Mouse (Mus musculus) monocyte, adult 2 months (primary cell): ENCODE results near the gene Bicra.

Experiments used
- DNase-seq, 2 experiments: peaks; one replicate each; pipeline ENCODE4 v3.0.0; 2022; ENCODE audit warnings: low spot score in 2 of 2, low read depth in 1 of 2

Bicra gene

DNA sequence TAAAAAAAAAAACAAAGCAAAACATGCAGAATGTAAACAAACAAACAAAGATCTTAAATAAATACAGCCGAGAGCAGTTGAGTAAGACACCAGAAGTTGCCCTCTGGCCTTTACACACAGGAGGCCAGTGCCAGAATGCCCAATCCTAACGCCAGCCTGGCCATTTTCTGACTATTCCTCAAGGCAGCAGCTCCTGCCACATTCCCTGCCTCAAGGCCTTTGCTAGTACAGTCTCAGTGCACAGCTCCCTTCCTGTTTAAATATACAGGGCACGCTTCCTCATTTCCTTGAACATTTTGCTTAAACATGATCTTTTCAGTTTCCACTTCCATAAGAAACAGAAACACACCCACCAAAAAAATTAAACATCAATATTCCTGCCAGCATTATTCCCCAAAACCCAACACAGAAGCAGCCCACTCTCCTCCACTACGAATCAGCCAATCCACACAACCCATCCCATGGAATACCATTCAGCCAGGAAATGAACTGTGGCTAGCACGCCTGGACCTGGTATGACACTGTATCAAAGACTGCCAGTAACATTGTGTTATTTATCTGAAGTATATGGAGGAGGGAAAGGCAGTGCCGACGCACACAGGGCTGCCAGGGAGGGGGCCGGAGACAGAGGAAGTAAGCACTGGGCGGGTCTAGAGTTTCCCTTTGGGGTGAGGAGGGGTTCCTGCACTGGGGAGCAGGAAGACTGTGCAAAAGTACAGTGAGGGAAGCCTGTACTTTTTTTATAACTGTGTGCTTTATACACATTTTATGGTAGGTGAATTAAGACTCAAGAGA lies 29.5 kb downstream of the Bicra start:
- peak; percentile 24 to 31 for DNase-seq

DNA sequence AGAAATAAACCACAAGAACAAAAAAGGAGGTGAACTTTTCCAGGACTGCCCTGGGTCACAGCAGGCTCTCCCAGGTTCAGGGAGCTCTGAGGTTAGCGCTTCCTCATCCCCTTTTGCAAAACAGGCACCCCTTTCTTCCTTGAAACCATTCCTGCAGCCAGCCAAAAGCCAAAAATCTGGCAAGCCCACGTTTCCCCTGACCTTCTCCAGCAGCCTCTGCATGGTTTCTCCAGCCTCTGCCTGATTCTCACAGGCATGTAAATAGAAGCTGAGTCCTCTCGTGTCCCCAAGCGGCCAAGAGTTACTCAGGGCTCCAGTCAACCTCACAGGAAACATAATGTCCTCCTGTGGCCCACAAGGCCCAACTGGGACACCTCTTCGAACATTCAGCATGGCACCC lies 32.3 kb downstream of the Bicra start:
- DNase-seq = no peak

DNA sequence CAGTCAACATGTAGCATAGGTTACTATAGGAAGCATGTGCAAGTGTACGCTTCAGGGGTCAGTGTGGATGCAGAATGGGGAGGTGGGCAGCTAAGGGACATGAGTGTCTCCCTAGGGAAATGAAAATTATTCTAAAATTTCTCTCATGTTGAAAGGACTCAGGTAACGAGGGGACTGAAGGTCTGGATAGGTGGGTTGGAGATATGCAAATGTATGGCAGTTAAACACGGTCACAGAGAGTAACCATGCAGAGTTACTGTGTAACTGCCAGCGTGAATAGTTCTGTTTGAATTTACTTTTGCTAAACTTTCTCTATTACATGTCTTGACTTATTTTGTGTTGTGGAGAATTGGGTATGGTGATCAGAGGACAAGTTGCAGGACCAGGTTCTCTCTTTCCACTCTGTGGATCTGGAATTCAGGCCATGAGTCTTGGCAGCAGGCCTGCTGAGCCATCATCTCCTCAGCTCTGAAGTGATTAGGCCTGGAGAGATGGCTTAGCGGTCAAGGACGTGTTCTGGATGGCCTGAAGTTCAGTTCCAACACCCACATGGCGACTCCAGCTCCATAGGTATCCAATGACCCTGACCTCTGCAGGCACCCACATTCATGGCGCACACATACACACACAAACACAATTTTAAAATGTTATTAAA lies 33.1 kb downstream of the Bicra start:
- DNase-seq = no peak

DNA sequence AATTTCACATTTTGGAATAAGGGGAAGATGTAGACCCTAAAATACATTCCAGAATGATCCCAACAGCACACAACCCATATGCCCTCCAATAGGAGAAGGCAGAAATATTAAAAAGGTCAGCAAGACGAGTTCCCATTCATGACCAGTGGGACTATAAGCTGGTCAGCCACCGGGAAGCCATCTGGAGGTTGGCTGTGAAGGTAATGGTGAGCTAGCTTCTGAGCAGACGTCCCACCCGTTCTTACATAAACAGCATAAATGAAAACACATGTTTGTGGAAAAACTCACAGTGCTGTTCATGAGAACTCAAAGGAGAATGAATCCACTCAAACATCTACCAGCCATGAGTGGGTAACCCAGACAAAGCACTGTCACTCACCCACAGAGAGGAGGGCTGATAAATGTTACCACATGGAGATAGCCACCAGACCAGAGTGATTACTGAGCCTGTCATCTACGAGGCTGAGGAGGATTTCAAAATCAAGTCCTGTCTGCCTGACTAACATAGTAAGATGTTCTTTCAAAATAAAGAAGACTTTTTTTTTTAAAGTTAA lies 33.9 kb downstream of the Bicra start:
- DNase-seq = no peak

DNA sequence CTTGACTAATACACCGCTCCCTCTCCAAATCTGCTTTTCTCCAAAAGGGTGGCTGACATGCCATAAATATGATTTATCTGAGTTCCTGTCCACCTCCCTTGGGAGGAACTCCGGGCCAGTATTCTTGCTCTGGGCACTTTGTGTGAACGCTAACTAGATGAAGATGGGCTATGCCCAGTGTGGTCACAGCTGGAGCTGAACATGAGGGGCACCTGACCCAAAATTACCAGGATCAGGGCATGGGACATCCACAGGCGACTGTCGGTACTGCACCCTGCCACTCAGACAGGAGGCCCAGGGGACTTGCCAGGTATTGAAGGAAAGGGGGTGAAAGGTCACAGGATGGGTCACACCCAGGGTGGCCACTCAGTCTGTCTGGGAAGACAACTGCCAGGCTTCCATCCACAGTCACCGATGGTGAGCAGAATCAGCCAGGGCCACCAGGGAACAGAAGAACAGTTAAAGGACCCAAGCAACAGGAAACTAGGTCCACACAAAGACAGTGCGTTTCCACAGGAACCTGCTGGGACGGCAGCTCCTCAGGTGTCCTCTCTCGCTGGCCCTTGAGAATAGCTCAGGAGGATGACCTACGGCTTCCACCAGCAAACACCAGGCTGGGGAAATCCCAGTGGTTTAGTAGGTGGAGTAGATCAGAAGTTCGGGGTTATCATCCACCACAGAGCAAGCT lies 35.0 kb downstream of the Bicra start:
- no peak for DNase-seq

DNA sequence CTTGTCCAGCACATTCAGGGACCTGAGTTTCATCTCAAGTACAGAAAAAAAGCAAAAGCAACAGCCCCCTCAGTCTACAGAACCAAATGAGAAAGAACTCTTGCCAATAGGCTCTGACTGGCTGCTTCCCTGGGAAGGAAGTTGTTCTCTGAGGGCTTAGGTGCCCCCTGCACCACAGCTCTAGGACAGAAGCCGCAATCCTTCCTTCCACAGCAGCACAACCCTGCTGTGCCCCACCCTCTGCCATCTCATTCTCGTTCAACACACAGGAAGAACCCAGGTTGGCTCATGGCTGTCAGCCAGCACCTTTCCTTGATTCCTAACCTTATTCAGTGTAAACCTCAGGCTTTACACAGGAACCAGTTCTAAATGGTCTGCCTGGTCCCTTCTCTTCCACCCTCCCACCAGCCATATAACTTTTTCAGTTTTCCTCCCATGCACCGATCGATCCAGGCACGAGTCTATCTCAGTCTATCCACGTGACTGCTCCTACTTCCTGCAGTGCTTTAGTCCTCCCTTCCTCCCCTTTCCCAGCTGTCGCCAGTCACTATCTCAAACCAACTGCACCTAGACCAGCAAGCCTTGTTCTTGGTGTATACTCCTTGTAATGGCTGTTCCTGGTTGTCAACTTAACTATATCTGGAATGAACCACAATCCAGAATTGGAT lies 36.2 kb downstream of the Bicra start:
- DNase-seq = no peak

DNA sequence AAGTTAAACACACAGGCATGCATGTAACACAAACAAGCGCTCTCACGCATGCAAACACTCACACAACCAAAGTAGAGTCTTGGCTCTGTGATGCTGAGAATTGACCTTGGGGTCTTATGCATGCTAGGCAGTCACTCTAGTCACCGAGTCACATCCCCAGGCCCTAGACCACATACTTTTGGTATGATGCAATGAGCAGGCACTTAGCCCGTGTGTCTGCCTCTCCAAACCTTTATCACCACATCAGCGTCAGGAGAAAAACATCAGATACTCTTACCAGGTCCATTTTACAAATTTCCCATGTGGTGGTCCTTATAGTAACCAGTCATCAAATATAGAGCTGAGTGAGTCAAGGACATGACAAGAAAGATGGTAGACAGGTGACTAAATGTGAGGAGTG lies 37.1 kb downstream of the Bicra start:
- no peak for DNase-seq

DNA sequence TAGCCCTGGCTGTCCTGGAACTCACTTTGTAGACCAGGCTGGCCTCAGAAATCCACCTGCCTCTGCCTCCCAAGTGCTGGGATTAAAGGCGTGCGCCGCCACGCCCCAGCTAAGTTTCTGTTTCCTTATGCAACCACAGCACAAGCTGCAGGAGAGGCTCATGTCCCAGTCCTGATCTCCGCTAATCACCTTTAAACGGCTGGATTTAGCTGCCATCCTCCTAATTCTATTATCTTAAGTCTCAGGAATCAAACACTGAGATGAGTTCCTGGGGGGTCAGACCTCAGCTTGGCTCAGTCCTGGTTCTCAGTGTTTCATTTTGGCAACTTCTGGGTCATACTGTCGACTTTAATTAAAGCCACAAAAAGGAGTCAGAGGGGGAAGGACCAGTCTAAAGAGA lies 38.1 kb downstream of the Bicra start:
- no peak for DNase-seq

DNA sequence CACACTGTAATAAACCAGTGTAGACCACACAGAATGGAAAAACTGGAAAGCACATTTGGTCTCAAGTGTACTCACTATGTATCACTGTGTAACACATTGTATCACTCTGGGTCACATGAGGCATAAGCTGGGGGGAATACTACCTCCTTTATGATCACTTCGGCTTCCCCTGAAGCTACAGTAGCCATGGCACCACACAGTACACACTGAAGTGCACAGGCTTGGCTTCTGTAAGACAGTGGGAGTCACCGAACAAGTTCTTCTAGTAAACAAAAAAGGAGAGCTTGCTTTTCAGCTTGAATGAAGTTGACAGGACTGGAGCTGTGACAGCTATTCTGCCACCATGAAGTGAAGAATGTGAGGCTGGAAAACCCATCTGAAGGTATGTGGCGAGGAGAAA lies 42.7 kb downstream of the Bicra start:
- DNase-seq = no peak

DNA sequence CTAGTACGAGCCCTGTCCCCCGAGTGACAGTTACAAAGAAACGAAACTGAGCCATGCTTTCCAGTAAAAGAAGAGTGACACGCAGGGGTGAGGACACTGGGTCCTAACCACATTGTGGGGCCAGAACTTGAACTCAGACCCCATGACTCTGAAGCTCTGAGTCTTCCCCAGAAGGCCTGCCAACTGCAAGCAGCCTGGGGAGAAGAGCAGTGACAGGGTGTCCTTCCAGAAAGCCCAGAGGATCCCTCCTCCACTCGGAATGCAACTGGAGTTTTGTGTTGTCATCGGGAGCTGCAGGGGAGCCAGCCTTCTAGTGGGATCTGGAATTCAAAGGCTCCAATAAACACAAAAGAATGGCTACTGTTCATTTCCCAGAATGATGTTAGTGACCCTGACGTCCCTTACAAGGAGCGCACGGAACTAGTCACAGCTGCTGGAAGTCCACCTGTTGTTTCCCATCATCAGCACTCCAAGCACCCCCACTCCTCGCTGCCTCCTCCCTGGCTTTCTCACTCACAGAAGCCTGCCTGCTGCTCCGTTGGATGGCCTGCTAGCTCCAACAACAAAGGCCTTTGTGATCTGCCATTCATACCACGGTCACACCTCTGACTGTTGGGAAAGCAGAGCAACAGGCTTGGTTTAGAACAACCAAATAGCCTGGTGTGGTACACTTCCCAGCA lies 43.4 kb downstream of the Bicra start:
- DNase-seq = no peak

DNA sequence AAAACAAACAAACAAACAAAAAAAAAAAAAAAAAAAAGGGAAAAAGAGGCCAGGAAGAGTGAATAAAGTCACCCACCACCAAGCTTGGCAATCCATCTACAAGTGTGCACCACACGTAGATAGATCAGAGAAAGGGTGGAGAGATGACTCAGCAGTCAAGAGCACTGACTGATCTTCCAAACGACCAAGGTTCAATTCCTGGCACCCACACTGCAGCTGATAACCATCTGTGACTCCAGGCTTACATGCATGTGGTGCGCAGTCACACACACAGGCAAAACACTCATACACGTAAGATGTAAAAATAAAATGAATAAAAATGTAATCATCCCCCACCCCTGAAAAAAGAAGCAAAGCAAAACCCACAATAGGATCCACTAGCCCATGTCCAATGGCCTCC lies 44.7 kb downstream of the Bicra start:
- DNase-seq = no peak

DNA sequence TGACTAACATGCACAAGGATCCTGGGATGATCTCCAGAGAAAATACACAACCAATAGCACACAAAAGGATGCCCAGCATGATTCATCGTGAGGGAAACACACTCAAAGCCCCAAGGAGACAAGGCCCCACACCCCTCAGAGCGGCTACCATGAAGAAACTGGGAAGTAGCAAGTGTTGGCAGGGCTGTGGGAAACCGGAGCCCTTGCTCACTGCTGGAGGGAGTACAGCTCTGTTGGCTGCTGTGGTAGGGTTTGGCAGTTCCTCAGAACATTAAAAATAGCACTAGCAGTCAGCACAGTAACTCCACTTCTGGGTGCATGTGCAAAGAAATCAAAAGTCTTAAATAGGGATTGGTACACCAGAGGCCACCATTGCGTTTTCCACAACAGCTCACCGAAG lies 45.5 kb downstream of the Bicra start:
- DNase-seq = no peak

DNA sequence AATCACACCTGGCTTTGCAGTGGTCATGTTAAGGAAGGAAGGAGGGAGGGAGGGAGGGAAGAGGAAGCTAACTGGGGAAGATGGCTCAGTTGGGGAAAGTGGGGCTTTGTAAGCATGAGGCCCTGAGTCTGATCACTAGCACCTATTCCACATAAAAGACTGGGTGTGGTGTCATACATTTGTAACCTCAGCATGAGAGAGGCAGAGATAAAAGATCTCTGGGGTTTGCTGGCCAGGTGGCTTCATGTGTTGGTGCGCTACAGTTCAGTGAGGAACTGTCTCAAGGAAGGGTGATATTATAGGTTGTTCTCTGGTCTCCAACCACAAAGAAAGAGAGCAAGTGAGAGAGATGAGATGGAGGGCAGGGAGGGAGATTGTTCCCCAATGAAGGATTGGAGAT lies 46.0 kb downstream of the Bicra start:
- no peak for DNase-seq

DNA sequence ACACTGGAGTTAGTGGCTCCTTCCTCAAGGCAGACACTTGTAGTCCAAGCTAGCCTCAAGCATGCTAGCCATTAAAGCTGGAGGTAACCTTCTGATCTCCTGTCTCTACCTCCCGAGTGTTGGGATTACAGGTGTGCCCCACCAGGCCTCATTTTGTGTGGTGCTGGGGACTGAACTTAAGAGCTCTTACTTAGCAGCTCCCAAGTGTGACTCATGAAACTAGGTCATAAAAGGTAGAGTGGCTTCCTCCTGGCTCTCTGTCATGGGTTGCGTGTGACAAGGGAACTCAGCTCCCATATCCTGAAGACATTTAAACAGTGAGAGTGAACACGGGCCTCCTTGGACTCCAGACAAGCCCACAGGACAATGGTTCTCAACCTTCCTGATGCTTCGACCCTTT lies 53.9 kb downstream of the Bicra start:
- DNase-seq = no peak

DNA sequence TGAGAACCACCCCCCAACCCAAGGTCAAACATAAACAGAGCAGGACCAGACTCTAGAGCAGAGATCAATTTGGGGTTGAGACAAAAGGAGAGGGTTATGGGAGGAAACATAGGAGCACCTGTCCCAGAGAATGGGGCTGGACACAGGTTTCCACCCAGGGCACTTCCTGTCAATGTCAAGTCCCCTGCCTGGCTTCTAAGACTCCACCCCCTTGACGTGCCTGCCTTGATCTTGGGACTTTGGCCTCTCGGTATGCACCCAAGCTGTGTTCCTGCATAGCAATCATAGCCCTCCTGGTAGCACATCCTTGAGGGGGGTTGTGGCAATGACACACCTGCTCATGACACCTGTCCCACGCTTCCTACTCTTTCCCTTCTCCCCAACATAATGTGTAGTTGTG lies 54.6 kb downstream of the Bicra start:
- no peak for DNase-seq

DNA sequence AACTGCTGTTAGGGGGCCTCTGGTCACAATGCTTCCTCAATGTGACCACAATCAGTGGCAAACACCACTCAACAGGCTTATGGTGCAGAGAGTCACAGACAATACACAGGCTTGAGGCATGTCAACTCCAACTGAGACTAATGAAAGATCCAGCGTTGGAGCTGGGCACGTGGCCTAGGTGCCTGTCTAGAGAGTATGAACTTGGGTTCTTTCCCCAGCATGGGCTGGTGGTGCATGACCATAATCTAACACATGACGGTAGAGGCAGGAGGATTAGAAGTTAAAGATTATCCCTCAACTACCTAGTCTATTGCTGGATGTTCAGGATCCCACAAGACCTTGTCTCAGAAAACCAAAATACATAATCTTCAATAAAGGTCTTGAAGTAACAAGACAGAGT lies 56.0 kb downstream of the Bicra start:
- no peak for DNase-seq

DNA sequence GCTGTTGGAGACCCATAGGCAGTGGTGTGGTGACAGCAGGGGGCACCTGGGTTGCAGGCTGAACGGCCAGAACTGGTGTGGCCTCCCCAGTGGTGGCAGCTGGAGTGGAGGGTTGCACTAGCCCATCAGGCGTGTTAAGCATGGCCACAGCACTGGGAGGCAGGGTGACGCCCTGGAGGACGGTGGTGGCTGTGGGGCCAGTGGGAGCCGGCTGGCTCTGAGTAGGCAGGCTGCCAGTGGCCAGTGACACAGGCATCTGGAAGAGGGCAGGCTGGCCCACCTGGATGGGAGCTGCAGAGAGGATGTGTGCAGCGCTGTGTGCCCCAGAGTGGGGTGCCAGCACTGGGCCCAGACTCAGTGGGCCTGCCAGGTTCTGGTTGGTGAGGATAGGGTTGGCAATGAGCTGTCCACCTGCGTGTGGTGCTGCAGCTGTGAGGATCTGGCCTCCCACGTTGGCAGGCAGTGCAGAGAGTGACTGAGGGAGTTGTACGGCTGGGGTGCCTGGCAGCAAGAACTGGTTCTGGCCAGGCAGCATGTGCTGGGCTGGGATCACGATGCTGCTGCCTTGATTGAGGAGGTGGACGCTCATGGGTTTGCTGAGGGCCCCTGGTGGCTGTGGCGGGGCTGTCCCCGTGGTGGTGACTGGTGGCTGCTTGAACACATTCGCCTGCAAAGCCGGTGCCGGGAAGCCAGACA lies 59.9 kb downstream of the Bicra start:
- DNase-seq = no peak

DNA sequence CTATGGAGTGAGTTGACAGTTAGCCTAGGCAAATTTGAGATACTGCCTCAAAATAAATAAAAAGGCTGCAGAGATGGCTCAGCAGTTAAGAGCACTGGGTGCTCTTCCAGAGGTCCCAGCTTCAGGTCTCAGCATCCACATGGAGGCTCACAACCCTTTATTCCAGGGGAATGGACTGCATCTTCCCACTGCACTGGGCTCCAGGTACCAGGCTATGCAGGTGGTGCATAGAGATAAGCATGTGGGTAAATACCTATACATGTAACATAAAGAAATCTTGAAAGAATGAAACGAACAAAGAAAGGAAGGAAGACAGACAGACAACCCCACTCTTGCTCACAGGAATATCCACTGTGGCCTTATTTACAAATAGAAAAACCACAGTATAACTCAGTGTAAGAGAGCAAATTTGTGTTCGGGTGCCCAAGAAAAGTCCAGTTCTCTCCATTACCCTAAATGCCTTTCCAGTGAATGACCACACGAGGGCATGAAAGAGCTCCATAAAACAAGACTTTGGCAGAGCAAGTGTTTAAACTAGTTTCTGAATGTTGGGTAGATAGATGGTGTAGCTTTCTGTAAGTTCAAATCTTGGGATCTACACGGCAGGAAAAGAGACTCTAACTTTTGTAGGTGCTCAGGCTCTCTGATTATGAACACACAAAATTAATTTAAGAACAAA lies 64.9 kb downstream of the Bicra start:
- no peak for DNase-seq

DNA sequence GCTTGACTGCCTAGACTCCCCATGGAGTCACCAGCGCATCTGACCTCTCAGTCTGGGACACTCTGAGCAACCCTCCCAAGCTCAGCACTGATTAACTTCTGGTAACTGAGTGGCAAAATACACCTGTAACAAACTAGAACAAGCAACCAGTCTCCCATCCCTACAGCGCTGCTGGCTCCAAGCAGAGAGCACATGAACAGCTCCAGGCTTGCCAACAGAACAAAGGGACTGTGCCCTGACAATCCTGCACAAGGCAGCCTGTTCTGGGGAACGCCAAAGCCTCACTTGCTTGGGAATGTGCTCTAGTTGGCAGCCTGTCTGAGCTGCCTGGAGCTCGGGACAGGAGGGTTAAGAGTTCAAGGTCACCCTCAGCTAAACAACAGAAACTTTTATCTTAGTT lies 66.2 kb downstream of the Bicra start:
- DNase-seq = no peak

DNA sequence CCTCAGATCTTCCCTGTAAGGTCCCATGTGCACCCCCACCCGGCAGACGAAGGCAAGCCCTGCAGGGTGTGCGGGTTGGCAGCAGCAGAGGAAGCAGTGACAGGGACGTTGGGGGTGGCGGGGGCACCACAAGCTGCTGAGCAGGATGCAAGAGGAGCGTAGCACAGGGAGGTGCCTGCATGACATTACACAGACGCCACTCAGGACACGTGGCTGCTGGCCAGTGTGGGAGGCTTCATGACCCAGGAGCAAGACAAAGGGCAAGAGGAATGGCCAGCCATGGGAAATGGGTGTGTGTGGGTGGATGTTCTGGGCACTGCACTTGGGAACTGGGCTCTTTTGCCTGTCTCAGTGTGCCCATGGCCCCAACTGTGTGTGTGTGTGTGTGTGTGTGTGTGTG lies 67.5 kb downstream of the Bicra start:
- no peak for DNase-seq
